Mouse (Mus musculus): ENCODE data around the gene Cnr2.

- TF ChIP-seq CTCF (IDR thresholded peaks at IDR 0.05; ENCODE audit: insufficient read depth, low read depth, low read length) (no peak; the same call in 1 of the 2 replicates), POLR2A (IDR thresholded peaks at IDR 0.05; ENCODE audit: insufficient read depth, low read depth, low read length) (no peak)
Observed at GRCm38 (mm10) chr4:135960717-135961116, 65.5 kb downstream of the Cnr2 start.

All from olfactory bulb, adult 2 months (tissue).